Mouse (Mus musculus) embryonic facial prominence, embryonic 11.5 days (tissue): ENCODE data around the gene Nlk. TPM values are rescaled to one million over a fixed set of nuclear protein-coding genes. Genes with fewer than 3 reads are reported as not detected.

Source experiments
- ATAC-seq: fragments of 200-750 bp; cut with Nextera tagmentation; replicated peaks from 2 replicates; pipeline ENCODE4 v1.8.0; 2017; ENCODE audit warnings: low read depth; ENCODE audit not compliant: insufficient number of reproducible peaks, low FRiP score, low TSS enrichment
- DNase-seq: peaks from one replicate; pipeline ENCODE4 v3.0.0-alpha.2; 2015; ENCODE audit warnings: low spot score
- H3K27ac ChIP-seq: fragments of 300-500 bp; sonication (generic); replicated peaks from 2 replicates; pipeline ENCODE4 v1.5.1; 2014; ENCODE audit warnings: mild to moderate bottlenecking, low read depth, low read length, control low read depth
- H3K27me3 ChIP-seq: fragments of 300-500 bp; sonication (generic); 2 replicates; pipeline ENCODE4 v1.6.1; 2014; ENCODE audit warnings: mild to moderate bottlenecking, low read length, moderate library complexity, mixed read lengths; ENCODE audit not compliant: control insufficient read depth, insufficient read depth
- H3K36me3 ChIP-seq: fragments of 300-500 bp; sonication (generic); replicated peaks from 2 replicates; pipeline ENCODE4 v1.6.1; 2014; ENCODE audit warnings: low read depth, mild to moderate bottlenecking, low read length, moderate library complexity, mixed read lengths; ENCODE audit not compliant: control insufficient read depth, insufficient read depth
- H3K4me1 ChIP-seq: fragments of 300-500 bp; sonication (generic); 2 replicates; pipeline ENCODE4 v1.6.1; 2014; ENCODE audit warnings: low read length, mixed read lengths; ENCODE audit not compliant: control insufficient read depth, insufficient read depth
- H3K4me2 ChIP-seq: fragments of 300-500 bp; sonication (generic); 2 replicates; pipeline ENCODE4 v1.6.1; 2014; ENCODE audit warnings: low read depth, mild to moderate bottlenecking, control low read depth, low read length, moderate library complexity
- H3K4me3 ChIP-seq: fragments of 300-500 bp; sonication (generic); 2 replicates; pipeline ENCODE4 v1.5.1; 2014; ENCODE audit warnings: low read depth, low read length, control low read depth
- H3K9ac ChIP-seq: fragments of 300-500 bp; sonication (generic); replicated peaks from 2 replicates; pipeline ENCODE4 v1.6.1; 2014; ENCODE audit warnings: mild to moderate bottlenecking, control low read depth, low read length
- H3K9me3 ChIP-seq: fragments of 300-500 bp; sonication (generic); replicated peaks from 2 replicates; pipeline ENCODE4 v1.6.1; 2016; ENCODE audit warnings: mild to moderate bottlenecking, low read length, inconsistent platforms, mixed read lengths; ENCODE audit not compliant: control insufficient read depth
- WGBS: fragments of 180-500 bp; shearing (Covaris S2); extraction: QIAGEN DNeasy Blood & Tissue Kit; methylation state at CpG from one replicate; pipeline ENCODE4 v1.1.7; 2014; 5-methylcytosine and 5-hydroxymethylcytosine counted together
- polyA plus RNA-seq: library from polyadenylated mRNA; unstranded; fragments of >200 nt; fragmentation: Nextera tagmentation; extraction: Ambion mirVana; gene quantifications from 2 replicates; pipeline ENCODE4 v1.2.1, GENCODE M21; 2014

The Nlk gene
- polyA plus RNA-seq, 1 experiment from 2014 or later: 22.8 TPM

DNA sequence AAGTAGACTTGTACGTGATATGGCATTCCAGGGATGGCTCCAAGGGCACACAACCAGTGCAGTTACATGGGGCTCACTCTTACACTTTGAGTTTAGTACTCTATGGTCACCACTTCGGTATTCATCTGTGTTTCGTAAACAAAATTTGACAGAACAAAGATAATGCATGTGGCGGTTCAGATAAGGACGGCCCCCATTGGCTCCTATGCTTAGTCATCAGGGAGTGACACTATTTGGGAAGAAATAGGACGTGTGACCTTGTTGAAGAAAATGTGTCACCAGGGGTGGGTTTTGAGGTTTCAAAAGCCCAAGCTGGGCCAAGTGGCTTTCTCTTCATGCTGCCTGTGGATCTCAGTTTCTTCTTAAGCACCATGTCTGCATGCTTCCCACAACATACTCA lies 35.4 kb upstream of the Nlk start:
- no peaks in the 10 kb centered on the region for H3K36me3 ChIP-seq
- no peak overlapping the region for H3K4me3 ChIP-seq
- ATAC-seq (no peak), DNase-seq (no peak)
- WGBS: 88% methylated on average over 6 of the region's 6 CpGs
- no peak overlapping the region for H3K27ac ChIP-seq
- no peaks in the 10 kb centered on the region for H3K9me3 ChIP-seq
- no peak overlapping the region for H3K4me2 ChIP-seq
- no peaks in the 10 kb centered on the region for H3K27me3 ChIP-seq
- no peaks in the 10 kb centered on the region for H3K4me1 ChIP-seq
- H3K9ac ChIP-seq: no peak overlapping the region

DNA sequence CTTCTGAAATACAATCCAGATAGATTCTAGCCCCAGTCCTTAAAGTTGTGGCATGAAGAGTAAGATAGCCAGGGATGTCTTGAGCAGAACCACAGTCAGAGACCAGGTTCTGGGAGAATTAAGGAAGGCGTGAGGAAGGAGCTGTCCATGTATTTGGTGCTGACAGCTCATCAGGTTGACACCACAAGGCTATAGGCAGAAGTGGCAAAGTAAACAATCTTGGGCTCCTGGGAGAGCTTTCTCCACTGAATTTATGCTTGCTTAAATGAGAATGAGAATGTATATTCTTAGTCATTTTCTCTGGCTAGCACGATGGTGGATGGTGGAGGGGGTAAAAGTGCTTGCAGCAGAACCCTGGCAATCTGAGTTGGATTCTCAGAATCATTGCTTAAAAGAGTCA lies 33.7 kb upstream of the Nlk start:
- Histone ChIP-seq H3K9me3 (no peaks in the 10 kb centered on the region), H3K36me3 (no peaks in the 10 kb centered on the region), H3K4me3 (no peak overlapping the region), H3K27ac (no peak overlapping the region), H3K9ac (no peak overlapping the region), H3K27me3 (no peaks in the 10 kb centered on the region), H3K4me2 (no peak overlapping the region), H3K4me1 (no peaks in the 10 kb centered on the region)
- DNase-seq: peak; percentile 57
- no peak for ATAC-seq
- 35% methylated on average over 2 of the region's 2 CpGs for WGBS

DNA sequence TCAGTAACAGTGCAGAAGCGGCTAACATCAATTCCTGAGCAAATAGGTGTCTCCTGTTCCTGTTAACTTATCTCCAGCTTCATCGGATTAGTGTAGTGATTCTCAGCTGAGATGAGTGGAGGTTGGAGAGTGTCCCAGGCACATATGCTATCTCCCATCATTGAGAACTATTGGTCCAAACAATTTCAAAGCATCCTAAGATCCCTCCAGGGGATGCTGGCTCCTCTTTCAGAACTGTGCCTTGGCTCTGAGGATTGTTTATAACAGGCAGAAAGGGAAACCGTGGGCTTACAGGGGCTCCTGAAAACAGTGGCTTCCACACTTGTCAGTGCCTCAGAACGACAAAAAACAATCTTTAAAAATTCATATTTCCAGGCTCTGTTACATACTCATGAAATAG lies 30.9 kb upstream of the Nlk start:
- Histone ChIP-seq H3K36me3 (no peaks in the 10 kb centered on the region), H3K27me3 (no peaks in the 10 kb centered on the region), H3K4me1 (no peaks in the 10 kb centered on the region), H3K4me3 (no peak overlapping the region), H3K27ac (no peak overlapping the region), H3K9ac (no peak overlapping the region), H3K9me3 (no peaks in the 10 kb centered on the region), H3K4me2 (no peak overlapping the region)
- DNase-seq (no peak), ATAC-seq (no peak)
- 80% methylated on average over 4 of the region's 4 CpGs for WGBS

DNA sequence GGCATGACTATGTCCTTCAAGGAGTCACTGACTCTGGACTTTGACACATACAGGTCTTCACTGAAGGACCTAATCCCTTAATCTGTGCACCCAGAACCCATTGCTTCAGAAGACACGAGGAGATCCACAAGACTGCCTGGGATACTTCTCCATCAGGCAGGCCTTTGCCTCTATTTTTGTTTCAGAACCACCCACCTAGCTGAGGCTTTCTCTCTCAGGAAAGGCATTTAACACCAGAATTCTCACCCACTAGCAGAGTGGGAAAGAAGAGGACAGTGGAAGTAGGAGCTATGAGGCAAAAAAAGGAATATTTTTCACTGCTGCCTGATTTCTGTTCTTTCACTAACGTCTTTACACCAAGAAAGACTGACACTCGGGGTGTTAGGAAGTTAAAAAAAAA lies 29.2 kb upstream of the Nlk start:
- no peak for ATAC-seq
- Histone ChIP-seq H3K27me3 (no peaks in the 10 kb centered on the region), H3K4me3 (no peak overlapping the region), H3K4me1 (no peaks in the 10 kb centered on the region), H3K36me3 (no peaks in the 10 kb centered on the region), H3K9me3 (no peaks in the 10 kb centered on the region), H3K27ac (no peak overlapping the region), H3K9ac (no peak overlapping the region), H3K4me2 (no peak overlapping the region)
- 76% methylated on average over 3 of the region's 3 CpGs for WGBS
- DNase-seq: no peak

DNA sequence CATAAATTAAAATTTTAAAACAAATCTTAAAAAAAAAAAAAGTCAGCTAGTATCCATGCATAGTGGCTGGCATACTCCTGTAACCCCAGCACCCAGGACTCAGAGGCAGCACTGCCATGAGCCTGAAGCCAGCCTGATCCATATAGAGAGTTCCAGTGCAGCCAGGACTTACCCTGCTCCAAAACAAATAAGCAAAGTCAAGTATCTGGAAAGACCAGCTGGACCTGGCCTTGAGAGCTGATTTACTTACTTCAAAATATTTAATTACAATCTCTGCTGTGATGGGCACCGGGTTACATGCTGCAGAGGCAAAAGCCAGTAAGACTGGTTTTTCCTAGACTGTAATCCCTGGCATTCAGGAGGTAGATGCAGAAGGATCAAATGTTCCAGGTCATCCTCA lies 27.6 kb upstream of the Nlk start:
- H3K36me3 ChIP-seq: no peaks in the 10 kb centered on the region
- H3K4me1 ChIP-seq: no peaks in the 10 kb centered on the region
- H3K9ac ChIP-seq: no peak overlapping the region
- no peak overlapping the region for H3K27ac ChIP-seq
- no peak for DNase-seq
- H3K4me2 ChIP-seq: no peak overlapping the region
- H3K4me3 ChIP-seq: no peak overlapping the region
- 74% methylated on average over 1 of the region's 1 CpGs for WGBS
- no peaks in the 10 kb centered on the region for H3K27me3 ChIP-seq
- ATAC-seq: no peak
- H3K9me3 ChIP-seq: no peaks in the 10 kb centered on the region

DNA sequence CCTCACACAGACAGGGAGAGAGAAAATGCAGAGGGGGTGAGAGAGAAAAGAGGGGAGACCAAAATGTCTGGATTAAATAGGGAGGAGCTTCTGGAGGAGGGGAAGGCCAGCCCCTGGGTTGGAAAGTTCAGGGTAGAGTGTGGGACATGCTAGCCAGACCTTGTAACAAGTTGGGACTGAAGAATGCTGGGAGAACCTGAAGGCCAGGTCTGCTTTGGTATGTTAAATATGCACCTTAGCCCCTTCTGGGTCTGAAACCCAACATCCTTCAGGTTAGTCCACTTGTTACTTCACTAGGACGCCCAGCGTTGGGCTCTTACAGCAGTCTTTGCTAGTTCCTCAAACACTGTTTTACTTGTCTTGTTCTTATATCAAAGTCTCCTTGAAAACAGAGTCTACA lies 24.2 kb upstream of the Nlk start:
- no peak overlapping the region for H3K27ac ChIP-seq
- no peak for ATAC-seq
- H3K9ac ChIP-seq: no peak overlapping the region
- H3K27me3 ChIP-seq: no peaks in the 10 kb centered on the region
- H3K4me2 ChIP-seq: no peak overlapping the region
- H3K4me3 ChIP-seq: no peak overlapping the region
- H3K9me3 ChIP-seq: no peaks in the 10 kb centered on the region
- DNase-seq: no peak
- no peaks in the 10 kb centered on the region for H3K36me3 ChIP-seq
- no peaks in the 10 kb centered on the region for H3K4me1 ChIP-seq
- 78% methylated on average over 2 of the region's 2 CpGs for WGBS

DNA sequence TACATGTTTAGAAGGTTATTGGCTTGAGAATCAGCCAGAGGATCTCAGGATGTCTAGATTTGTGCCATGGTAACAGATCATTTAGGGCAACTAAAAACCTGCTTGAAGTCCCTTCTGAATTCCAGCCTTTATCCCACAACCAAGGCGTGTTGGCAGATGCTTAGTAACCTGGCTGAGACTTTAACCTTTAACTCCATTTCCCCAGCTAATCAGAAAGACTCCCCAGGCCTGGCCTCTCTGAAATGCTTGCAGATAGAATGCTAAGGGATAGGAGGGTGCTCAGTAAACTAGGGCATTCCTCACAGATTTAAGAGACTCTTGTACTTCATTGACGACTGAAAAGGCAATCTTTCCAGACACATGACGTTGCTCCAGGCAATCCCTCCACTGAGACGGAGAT lies 20.5 kb upstream of the Nlk start:
- Histone ChIP-seq H3K36me3 (no peaks in the 10 kb centered on the region), H3K4me3 (no peak overlapping the region), H3K4me2 (no peak overlapping the region), H3K27me3 (no peaks in the 10 kb centered on the region), H3K9ac (no peak overlapping the region), H3K27ac (no peak overlapping the region), H3K9me3 (no peaks in the 10 kb centered on the region), H3K4me1 (no peaks in the 10 kb centered on the region)
- ATAC-seq (no peak), DNase-seq (no peak)
- WGBS: 64% methylated on average over 4 of the region's 4 CpGs

DNA sequence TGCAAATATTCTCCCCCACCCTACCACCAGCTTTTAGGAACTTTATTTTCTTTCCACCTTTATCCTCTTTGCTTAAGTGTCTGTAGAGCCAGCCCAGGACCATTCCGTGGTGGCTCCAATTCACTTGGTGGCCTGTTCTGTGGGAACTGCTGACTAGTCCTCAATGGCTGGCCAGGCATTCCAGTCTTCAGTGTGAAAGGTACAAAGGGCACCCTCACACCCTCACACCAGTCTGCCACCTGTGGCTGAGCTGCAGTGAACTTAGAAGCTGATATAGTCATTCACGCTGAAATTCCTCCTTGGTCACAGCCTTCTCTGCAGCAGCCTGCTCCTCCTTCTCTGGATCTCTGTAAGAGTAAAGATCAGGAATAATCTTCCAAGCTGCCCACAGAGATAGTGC lies 11.5 kb upstream of the Nlk start:
- no peaks in the 10 kb centered on the region for H3K4me1 ChIP-seq
- no peaks in the 10 kb centered on the region for H3K36me3 ChIP-seq
- H3K9ac ChIP-seq: no peak overlapping the region
- no peaks in the 10 kb centered on the region for H3K9me3 ChIP-seq
- H3K27me3 ChIP-seq: no peaks in the 10 kb centered on the region
- H3K27ac ChIP-seq: no peak overlapping the region
- DNase-seq: no peak
- 76% methylated on average over 2 of the region's 2 CpGs for WGBS
- H3K4me3 ChIP-seq: no peak overlapping the region
- no peak overlapping the region for H3K4me2 ChIP-seq
- ATAC-seq: no peak

DNA sequence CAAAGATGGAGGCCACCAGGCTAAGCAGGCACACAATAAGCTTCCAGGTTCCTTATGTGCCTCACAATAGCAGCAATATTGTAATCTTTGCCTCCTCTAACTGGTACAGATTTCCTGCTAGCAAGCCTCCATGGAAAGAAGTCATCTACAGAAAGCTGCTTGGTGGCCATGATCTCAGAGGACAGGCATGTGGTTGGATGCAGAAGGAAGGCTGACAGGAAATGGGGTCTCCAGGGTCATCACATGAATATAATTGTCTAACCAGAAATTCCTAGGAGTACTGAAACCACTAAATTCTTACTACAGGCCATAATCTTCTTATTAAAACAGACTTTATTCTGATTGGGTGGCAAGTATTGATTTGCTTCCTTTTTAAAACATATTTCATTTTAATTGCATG lies 8.9 kb upstream of the Nlk start:
- H3K27me3 ChIP-seq: no peaks in the 10 kb centered on the region
- H3K4me2 ChIP-seq: no peak overlapping the region
- no peak overlapping the region for H3K9ac ChIP-seq
- no peak overlapping the region for H3K27ac ChIP-seq
- H3K9me3 ChIP-seq: no peaks in the 10 kb centered on the region
- no peak for DNase-seq
- no peaks in the 10 kb centered on the region for H3K36me3 ChIP-seq
- ATAC-seq: no peak
- no peaks in the 10 kb centered on the region for H3K4me1 ChIP-seq
- H3K4me3 ChIP-seq: no peak overlapping the region
